Mouse (Mus musculus) cerebellum, adult 2 months (tissue): ENCODE data around the gene Stoml3. TPM values are rescaled to one million over a fixed set of nuclear protein-coding genes. Genes with fewer than 3 reads are reported as not detected.

Experiments used
- DNase-seq, 2 experiments: peaks; one replicate each; pipeline ENCODE4 v3.0.0; 2021
- H3K27ac ChIP-seq: fragments of 200-500 bp; 2 replicates; pipeline ENCODE4 v1.5.1; 2012; ENCODE audit warnings: low read length, control low read depth, inconsistent platforms; ENCODE audit not compliant: insufficient read depth
- H3K27me3 ChIP-seq: fragments of 200-500 bp; 2 replicates; pipeline ENCODE4 v1.6.1; 2012; ENCODE audit warnings: inconsistent platforms, mild to moderate bottlenecking, low read length, moderate library complexity; ENCODE audit not compliant: control insufficient read depth, insufficient read depth
- H3K4me1 ChIP-seq: fragments of 200-500 bp; 2 replicates; pipeline ENCODE4 v1.6.1; 2011; ENCODE audit warnings: low read length; ENCODE audit not compliant: control insufficient read depth, insufficient read depth
- H3K4me3 ChIP-seq: fragments of 200-500 bp; replicated peaks from 2 replicates; pipeline ENCODE3; 2011; ENCODE audit warnings: mild to moderate bottlenecking, low read depth, low read length, control low read depth; ENCODE audit not compliant: insufficient read depth
- CTCF ChIP-seq: fragments of 200-500 bp; IDR thresholded peaks from 2 replicates; pipeline ENCODE4 v1.5.1; 2011; ENCODE audit warnings: low read depth, mild to moderate bottlenecking, control low read depth, low read length, moderate library complexity, borderline replicate concordance; ENCODE audit not compliant: insufficient read depth
- POLR2A ChIP-seq: fragments of 200-500 bp; IDR thresholded peaks from 2 replicates; pipeline ENCODE4 v1.6.1; 2011; ENCODE audit warnings: low read length, control low read depth, borderline replicate concordance; ENCODE audit not compliant: insufficient read depth
- WGBS: fragments of 180-500 bp; shearing (Covaris S2); methylation state at CpG from one replicate; pipeline ENCODE4 v1.1.7; 2018; 5-methylcytosine and 5-hydroxymethylcytosine counted together
- polyA plus RNA-seq: library from polyadenylated mRNA; depleted of rRNA; stranded (reverse); fragments of >200 nt; gene quantifications from 2 replicates; pipeline ENCODE4 v1.2.3, GENCODE M21; 2012; rRNA removed

The Stoml3 gene
- polyA plus RNA-seq, 1 experiment = 0.52 TPM

- 26% methylated on average over 16 of the region's 16 CpGs for WGBS
- no peak overlapping the region for H3K27ac ChIP-seq
Measured at GRCm38 (mm10) chr3:53557388-53558214, 69.1 kb downstream of the Stoml3 start.

More at GRCm38 (mm10) chr3:53557388-53558214, 69.1 kb downstream of the Stoml3 start:
- TF ChIP-seq CTCF (no peak), POLR2A (no peak)
- no peaks in the 10 kb centered on the region for H3K27me3 ChIP-seq
- H3K4me3 ChIP-seq = no peak overlapping the region
- H3K4me1 ChIP-seq = no peaks in the 10 kb centered on the region
- no peak for DNase-seq

Other genes with a start within 250 kb of the Stoml3 start
- 7.9 and 8.1 TPM in 2 replicates for gene Nhlrc3, start 25.3 kb upstream of the Stoml3 start, polyA plus RNA-seq
- 21.2 and 21.9 TPM in 2 replicates for gene Proser1, start 25.0 kb upstream of the Stoml3 start, polyA plus RNA-seq
- 1.00 and 1.3 TPM in 2 replicates for gene Frem2, start 168.7 kb downstream of the Stoml3 start, polyA plus RNA-seq